Comparison of ENCODE assay signal across 16 mouse cellular contexts in genomic region chr8:113581704-113582103, GRCm38 (mm10). TPM values are rescaled to one million over a fixed set of nuclear protein-coding genes. Genes with fewer than 3 reads are reported as not detected.
DNase-seq lines count a peak whose midpoint lies in the region; ATAC-seq and TF ChIP-seq lines count a peak whose summit lies in the region.
"Had no signal": no experiment of that assay in that cellular context is flagged by ENCODE, and none has a peak within 500 bp of the region (broad histone marks: within the 10 kb centered on the region; RNA-seq: fewer than 3 reads in every experiment).

No protein-coding gene starts in this region.

- peaks cover 16% of the 10 kb centered on the region for H3K4me1 ChIP-seq in hindbrain, embryonic 10.5 days (replicated peaks)
- peaks cover 5% of the 10 kb centered on the region for H3K4me1 ChIP-seq in hindbrain, embryonic 16.5 days (ENCODE audit: control insufficient read depth, insufficient read depth, low read depth, low read length)
- peaks cover 18% of the 10 kb centered on the region for H3K4me1 ChIP-seq in midbrain, embryonic 10.5 days
- H3K4me1 ChIP-seq in midbrain, postnatal 0 days (ENCODE audit: insufficient read depth, low read length), result no peaks in the 10 kb centered on the region
- peaks cover 15% of the 10 kb centered on the region for H3K4me1 ChIP-seq in limb, embryonic 12.5 days (replicated peaks)

- no peak overlapping the region for H3K9ac ChIP-seq in hindbrain, embryonic 16.5 days (ENCODE audit: low read depth, low read length)
- H3K9ac ChIP-seq in midbrain, postnatal 0 days (replicated peaks; ENCODE audit: low read length, poor library complexity, severe bottlenecking), result no peak overlapping the region
- H3K9ac ChIP-seq in limb, embryonic 12.5 days (replicated peaks), result 0 out of 2 replicates have a peak overlapping the region, but pooled peaks have one; percentile 5
- H3K9ac ChIP-seq: embryonic facial prominence, embryonic 15.5 days; hindbrain, embryonic 15.5 days; limb, embryonic 15.5 days had no signal

- 27% methylated on average over 12 of the region's 12 CpGs for WGBS in hindbrain, embryonic 10.5 days
- WGBS in hindbrain, embryonic 16.5 days, result 28% methylated on average over 12 of the region's 12 CpGs
- 49% methylated on average over 12 of the region's 12 CpGs for WGBS in midbrain, embryonic 10.5 days
- 54% methylated on average over 12 of the region's 12 CpGs for WGBS in midbrain, postnatal 0 days
- WGBS in limb, embryonic 12.5 days, result 11% methylated on average over 12 of the region's 12 CpGs

- TF ChIP-seq CTCF in midbrain, postnatal 0 days (IDR thresholded peaks at IDR 0.05), result no peak

- H3K27me3 ChIP-seq in hindbrain, embryonic 10.5 days (ENCODE audit: insufficient read depth, poor library complexity, severe bottlenecking), result no peaks in the 10 kb centered on the region
- no peaks in the 10 kb centered on the region for H3K27me3 ChIP-seq in hindbrain, embryonic 16.5 days (replicated peaks; ENCODE audit: control insufficient read depth, insufficient read depth, low read length)
- H3K27me3 ChIP-seq in midbrain, embryonic 10.5 days (ENCODE audit: low read depth, poor library complexity, severe bottlenecking), result no peaks in the 10 kb centered on the region
- no peaks in the 10 kb centered on the region for H3K27me3 ChIP-seq in midbrain, postnatal 0 days (ENCODE audit: insufficient read depth, low read length)
- H3K27me3 ChIP-seq in limb, embryonic 12.5 days, result peaks cover 9% of the 10 kb centered on the region
- H3K27me3 ChIP-seq: embryonic facial prominence, embryonic 15.5 days; hindbrain, embryonic 15.5 days; limb, embryonic 15.5 days had no signal

- no peaks in the 10 kb centered on the region for H3K36me3 ChIP-seq in hindbrain, embryonic 10.5 days
- H3K36me3 ChIP-seq in hindbrain, embryonic 16.5 days (ENCODE audit: control insufficient read depth, insufficient read depth, low read length), result no peaks in the 10 kb centered on the region
- no peaks in the 10 kb centered on the region for H3K36me3 ChIP-seq in midbrain, embryonic 10.5 days
- no peaks in the 10 kb centered on the region for H3K36me3 ChIP-seq in midbrain, postnatal 0 days (ENCODE audit: insufficient read depth, low read length)
- H3K36me3 ChIP-seq in limb, embryonic 12.5 days, result no peaks in the 10 kb centered on the region
- H3K36me3 ChIP-seq: embryonic facial prominence, embryonic 15.5 days; hindbrain, embryonic 15.5 days; limb, embryonic 15.5 days had no signal

- H3K27ac ChIP-seq in hindbrain, embryonic 10.5 days, result no peak overlapping the region
- H3K27ac ChIP-seq in hindbrain, embryonic 16.5 days (ENCODE audit: low read depth, low read length), result no peak overlapping the region
- H3K27ac ChIP-seq in midbrain, embryonic 10.5 days (replicated peaks), result 0 out of 2 replicates have a peak overlapping the region, but pooled peaks have one; percentile 0
- H3K27ac ChIP-seq in midbrain, postnatal 0 days (ENCODE audit: low read depth, low read length), result no peak overlapping the region
- H3K27ac ChIP-seq in limb, embryonic 12.5 days, result no peak overlapping the region
- H3K27ac ChIP-seq: embryonic facial prominence, embryonic 15.5 days; hindbrain, embryonic 15.5 days; limb, embryonic 15.5 days; macrophage had no signal

- ATAC-seq in hindbrain, embryonic 16.5 days, result no peak
- ATAC-seq in midbrain, postnatal 0 days (ENCODE audit: low FRiP score), result no peak
- ATAC-seq in limb, embryonic 12.5 days (ENCODE audit: insufficient number of reproducible peaks, insufficient read depth, low FRiP score, low TSS enrichment, low read depth), result no peak
- no peak for ATAC-seq in granulocyte monocyte progenitor cell, adult 5-6 weeks (replicated peaks; ENCODE audit: poor library complexity, severe bottlenecking)
- ATAC-seq: activated CD4-positive, CD25-positive, alpha-beta regulatory T cell, adult 4 months; CD4-positive, CD25-positive, alpha-beta regulatory T cell, adult 4 months had no signal

- no peaks in the 10 kb centered on the region for H3K9me3 ChIP-seq in hindbrain, embryonic 10.5 days
- H3K9me3 ChIP-seq in hindbrain, embryonic 16.5 days (ENCODE audit: control insufficient read depth, low read length), result no peaks in the 10 kb centered on the region
- H3K9me3 ChIP-seq in midbrain, embryonic 10.5 days (replicated peaks), result no peaks in the 10 kb centered on the region
- H3K9me3 ChIP-seq in midbrain, postnatal 0 days (ENCODE audit: low read length), result no peaks in the 10 kb centered on the region
- no peaks in the 10 kb centered on the region for H3K9me3 ChIP-seq in limb, embryonic 12.5 days
- H3K9me3 ChIP-seq: embryonic facial prominence, embryonic 15.5 days; hindbrain, embryonic 15.5 days; limb, embryonic 15.5 days had no signal

- peak; percentile 64 for DNase-seq in hindbrain, embryonic 10.5 days (ENCODE audit: low spot score)
- peak; percentile 14 for DNase-seq in midbrain, embryonic 10.5 days (ENCODE audit: low spot score)
- DNase-seq in midbrain, postnatal 0 days (ENCODE audit: low spot score), result no peak
- peak; percentile 72 for DNase-seq in embryo, embryonic 9.5 days (ENCODE audit: extremely low spot score)
- no peak for DNase-seq in ovary, postnatal 14 days (ENCODE audit: low spot score)
- DNase-seq: cerebellum, adult 18-20 months; kidney, adult 9 months had no signal

- H3K4me3 ChIP-seq in hindbrain, embryonic 10.5 days, result no peak overlapping the region
- no peak overlapping the region for H3K4me3 ChIP-seq in hindbrain, embryonic 16.5 days (ENCODE audit: low read length)
- no peak overlapping the region for H3K4me3 ChIP-seq in midbrain, embryonic 10.5 days
- H3K4me3 ChIP-seq in midbrain, postnatal 0 days (ENCODE audit: low read depth, low read length), result no peak overlapping the region
- no peak overlapping the region for H3K4me3 ChIP-seq in limb, embryonic 12.5 days (replicated peaks)
- H3K4me3 ChIP-seq: embryonic facial prominence, embryonic 15.5 days; hindbrain, embryonic 15.5 days; limb, embryonic 15.5 days had no signal

- H3K4me2 ChIP-seq in hindbrain, embryonic 16.5 days (ENCODE audit: low read length), result no peak overlapping the region
- no peak overlapping the region for H3K4me2 ChIP-seq in midbrain, postnatal 0 days (ENCODE audit: low read depth, low read length, poor library complexity, severe bottlenecking)
- H3K4me2 ChIP-seq in limb, embryonic 12.5 days, result no peak overlapping the region

RNA-seq across cellular contexts. Expression of gene Mon1b, which starts 53.7 kb away (rescaled TPM):
- 10.2 and 11.5 TPM in 2 replicates for polyA plus RNA-seq in hindbrain, embryonic 10.5 days (2016; fragmentation: Nextera tagmentation; extraction: Ambion mirVana)
- polyA plus RNA-seq in hindbrain, embryonic 16.5 days (2015; fragmentation: Nextera tagmentation; extraction: Ambion mirVana), result 11.4 and 14.3 TPM in 2 replicates
- polyA plus RNA-seq in midbrain, embryonic 10.5 days (2016; fragmentation: Nextera tagmentation; extraction: Ambion mirVana), result 8.0 and 10.9 TPM in 2 replicates
- total RNA-seq in midbrain, postnatal 0 days (2014; rRNA removed), result 24.5 and 26.8 TPM in 2 replicates
- 9.6 TPM in 2 replicates for polyA plus RNA-seq in midbrain, postnatal 0 days (2015; fragmentation: Nextera tagmentation; extraction: Ambion mirVana)
- polyA plus RNA-seq in limb, embryonic 12.5 days (2016; fragmentation: Nextera tagmentation; extraction: Ambion mirVana), result 4.5 and 6.2 TPM in 2 replicates
- total RNA-seq in granulocyte monocyte progenitor cell, adult 5-6 weeks (2014; fragmentation: Nextera tagmentation), result 15.4 and 16.8 TPM in 2 replicates
- 13.7 and 15.0 TPM in 2 replicates for total RNA-seq in granulocyte monocyte progenitor cell, adult 5-6 weeks (2017)

Comparison
In these comparisons a context has a peak if more than half of its experiments do, and no peak if none do; other contexts are left out.
1. DNase-seq: peak in hindbrain, embryonic 10.5 days (single experiment), midbrain, embryonic 10.5 days (single experiment) and embryo, embryonic 9.5 days (single experiment); none in midbrain, postnatal 0 days (single experiment) and ovary, postnatal 14 days (single experiment).